Mouse (Mus musculus) fibroblast of lung, adult 2 months (primary cell): ENCODE results near the gene Tbc1d30.

ENCODE experiments used
- DNase-seq: peaks from one replicate; pipeline ENCODE4 v3.0.0-alpha.2; 2011; ENCODE audit warnings: low read depth

The Tbc1d30 gene

DNA sequence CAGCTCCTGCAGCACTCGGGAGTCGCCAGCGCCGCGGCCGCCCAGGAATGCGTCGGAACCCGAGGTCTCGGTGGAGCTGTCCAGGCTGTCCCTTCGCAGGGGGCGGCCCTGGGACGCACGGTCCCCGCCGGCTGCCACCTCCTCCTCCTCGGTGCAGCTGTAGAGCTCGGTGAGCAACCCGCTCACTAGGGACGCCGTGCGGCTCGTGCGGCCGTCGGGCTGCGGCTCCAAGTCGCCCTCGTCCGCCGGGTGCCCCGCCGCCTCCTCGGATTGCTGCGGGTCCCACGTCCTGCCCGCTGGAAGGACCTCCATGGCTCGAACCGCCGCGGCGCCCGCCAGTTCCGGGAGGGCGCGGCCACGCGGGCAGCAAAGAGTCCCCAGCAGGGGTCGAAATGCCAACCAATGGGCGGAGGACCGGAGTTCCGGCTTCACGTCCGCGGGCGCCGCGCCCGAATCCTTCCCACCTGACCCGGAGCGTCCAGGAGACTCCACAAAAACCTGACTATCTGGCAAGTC, at the start of gene Tbc1d30:
Gene Tbc1d30 (minus strand): TSS at position 213 of the 516 bp plus-strand sequence.
- no peak for DNase-seq

DNA sequence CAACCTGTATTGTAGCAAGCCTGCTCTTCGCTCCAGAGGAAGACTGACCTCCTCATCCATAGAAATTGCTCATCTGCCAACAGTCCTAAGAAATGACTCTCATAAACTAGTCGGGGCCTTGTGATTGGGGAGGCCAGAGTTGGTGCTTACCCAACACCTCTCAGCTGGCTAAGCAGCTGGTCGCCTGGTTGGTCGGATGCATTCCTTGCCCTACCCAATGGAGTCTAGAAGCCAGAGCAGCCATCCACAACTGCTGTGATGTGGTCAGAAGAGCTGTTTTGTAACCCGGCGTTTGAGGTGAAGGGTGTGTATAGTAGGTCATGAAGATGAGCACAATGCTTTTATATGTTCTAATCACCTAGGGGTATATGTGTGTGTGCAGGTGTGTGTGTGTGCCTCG, 47.5 kb upstream of the Tbc1d30 start:
- no peak for DNase-seq

DNA sequence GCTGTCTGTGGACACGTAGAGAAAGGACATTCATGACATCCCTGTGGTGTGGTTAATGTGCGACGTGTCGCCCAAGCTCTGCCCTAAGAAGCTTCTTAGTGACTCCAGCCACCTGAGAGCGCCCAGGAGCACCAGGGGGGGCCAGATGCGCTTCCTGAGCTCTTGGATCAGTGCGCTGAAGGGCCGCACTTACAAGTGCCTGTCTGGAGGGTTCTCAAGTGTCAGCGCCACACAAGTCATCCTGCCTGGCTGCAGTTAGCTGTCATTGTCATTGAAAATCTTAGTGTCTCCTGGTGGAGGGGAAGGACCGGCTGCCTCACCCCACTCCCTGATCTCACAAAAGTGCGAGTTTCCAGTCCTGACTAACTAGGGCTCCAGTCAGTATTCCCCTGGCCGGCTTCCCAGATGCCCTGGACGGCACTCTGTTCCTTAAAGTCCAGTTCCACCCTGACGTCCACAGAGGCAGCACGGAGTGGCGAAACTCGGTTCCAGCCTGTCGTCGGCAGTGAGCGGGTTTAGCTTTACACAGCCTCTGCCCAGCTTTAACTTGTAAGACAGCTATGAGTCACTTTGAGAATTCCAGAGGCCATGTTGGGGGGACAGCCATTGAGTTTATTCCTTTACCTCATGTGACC, 44.6 kb upstream of the Tbc1d30 start:
- no peak for DNase-seq

DNA sequence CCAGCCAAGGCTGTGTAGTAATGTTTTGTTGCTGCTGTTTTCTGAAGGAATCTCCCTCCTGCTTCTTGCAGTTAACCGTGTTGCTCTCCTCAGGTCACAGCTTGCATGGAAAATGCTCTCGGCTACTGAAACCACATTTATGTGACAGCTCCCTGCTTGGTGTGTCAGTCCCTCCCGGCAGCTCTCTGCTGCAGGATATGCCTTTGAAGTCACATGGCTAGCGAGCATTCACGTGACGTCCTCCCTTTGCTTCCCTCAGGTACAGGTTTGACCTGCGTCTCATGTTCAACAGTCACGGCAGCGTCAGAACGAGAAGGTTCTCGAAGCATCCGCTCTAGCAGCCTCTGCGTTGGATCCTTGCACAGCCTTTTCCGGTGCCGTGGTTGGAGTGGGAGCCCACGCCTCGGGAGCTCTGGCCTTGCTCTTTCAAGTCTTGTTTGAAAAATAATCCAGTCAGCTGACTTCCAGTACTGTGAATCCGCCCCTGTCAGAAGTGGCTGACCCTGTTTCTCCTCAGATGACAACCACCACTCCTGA, 43.8 kb upstream of the Tbc1d30 start:
- no peak for DNase-seq

- DNase-seq = no peak
Observed at GRCm38 (mm10) chr10:121394270-121394669, 43.2 kb upstream of the Tbc1d30 start.

- no peak for DNase-seq
Observed at GRCm38 (mm10) chr10:121391901-121392300, 40.8 kb upstream of the Tbc1d30 start.

GRCm38 (mm10) chr10:121390602-121391001, 39.5 kb upstream of the Tbc1d30 start:
- no peak for DNase-seq

DNA sequence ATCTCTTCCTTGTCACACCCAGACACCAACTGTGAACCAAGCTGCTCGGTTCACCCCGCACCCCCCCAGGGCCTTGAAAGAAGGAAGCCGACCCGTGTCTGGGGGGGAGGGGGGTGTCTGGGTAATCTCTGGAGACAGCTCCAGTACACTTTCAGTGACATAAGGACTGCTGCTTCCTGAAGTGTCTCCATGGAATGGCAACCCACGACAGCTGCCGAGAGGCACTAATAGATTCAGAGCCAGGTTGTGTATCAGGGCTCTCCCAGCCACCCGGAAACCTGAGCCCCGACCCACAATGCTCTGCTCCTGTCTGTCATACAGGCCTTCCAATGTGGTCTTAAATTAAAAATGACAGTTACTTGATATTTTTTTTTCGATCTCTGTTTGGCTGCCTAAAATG, 35.3 kb upstream of the Tbc1d30 start:
- DNase-seq = no peak

- no peak for DNase-seq
Observed at GRCm38 (mm10) chr10:121385695-121386094, 34.6 kb upstream of the Tbc1d30 start.

GRCm38 (mm10) chr10:121384710-121385109, 33.6 kb upstream of the Tbc1d30 start:
- no peak for DNase-seq

- DNase-seq = no peak
Observed at GRCm38 (mm10) chr10:121381280-121381679, 30.2 kb upstream of the Tbc1d30 start.

GRCm38 (mm10) chr10:121379387-121379786, 28.3 kb upstream of the Tbc1d30 start:
- DNase-seq = no peak

DNA sequence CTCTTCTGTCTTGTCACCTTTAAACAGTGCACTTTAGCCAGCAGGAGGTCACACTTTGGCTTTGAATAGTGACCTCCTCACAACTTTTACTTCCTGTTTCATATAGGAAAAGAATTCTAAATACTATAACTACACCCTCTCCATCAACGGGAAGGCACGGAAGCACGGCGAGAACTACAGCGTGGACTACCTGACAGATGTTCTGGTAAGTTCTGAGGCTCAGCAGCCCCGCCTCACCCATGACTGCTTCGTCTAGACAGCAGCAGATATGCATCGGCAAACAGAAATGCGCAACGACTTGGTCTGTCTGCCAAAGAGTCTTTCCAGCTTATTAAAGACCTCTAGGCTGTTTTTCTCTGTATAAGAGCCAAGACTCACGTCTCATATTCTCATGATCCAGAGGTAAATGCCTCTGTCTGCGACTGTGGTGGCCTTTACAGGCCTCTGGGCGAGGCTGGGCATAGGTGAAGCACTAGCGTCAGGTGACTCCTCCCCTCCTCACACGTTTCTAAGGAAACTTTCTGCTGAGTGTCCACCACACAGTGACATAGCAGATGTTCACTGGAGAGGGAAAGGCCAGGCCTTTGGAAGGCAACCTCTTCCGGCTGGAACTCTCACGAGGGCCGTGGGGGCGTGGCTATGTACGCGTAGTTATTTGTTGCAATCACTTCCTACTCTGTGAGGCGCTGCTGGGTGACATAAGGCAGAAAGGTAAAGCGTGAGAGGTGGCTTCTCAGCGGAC, 25.6 kb upstream of the Tbc1d30 start:
- no peak for DNase-seq

GRCm38 (mm10) chr10:121375649-121376493, 24.8 kb upstream of the Tbc1d30 start:
- DNase-seq = no peak

DNA sequence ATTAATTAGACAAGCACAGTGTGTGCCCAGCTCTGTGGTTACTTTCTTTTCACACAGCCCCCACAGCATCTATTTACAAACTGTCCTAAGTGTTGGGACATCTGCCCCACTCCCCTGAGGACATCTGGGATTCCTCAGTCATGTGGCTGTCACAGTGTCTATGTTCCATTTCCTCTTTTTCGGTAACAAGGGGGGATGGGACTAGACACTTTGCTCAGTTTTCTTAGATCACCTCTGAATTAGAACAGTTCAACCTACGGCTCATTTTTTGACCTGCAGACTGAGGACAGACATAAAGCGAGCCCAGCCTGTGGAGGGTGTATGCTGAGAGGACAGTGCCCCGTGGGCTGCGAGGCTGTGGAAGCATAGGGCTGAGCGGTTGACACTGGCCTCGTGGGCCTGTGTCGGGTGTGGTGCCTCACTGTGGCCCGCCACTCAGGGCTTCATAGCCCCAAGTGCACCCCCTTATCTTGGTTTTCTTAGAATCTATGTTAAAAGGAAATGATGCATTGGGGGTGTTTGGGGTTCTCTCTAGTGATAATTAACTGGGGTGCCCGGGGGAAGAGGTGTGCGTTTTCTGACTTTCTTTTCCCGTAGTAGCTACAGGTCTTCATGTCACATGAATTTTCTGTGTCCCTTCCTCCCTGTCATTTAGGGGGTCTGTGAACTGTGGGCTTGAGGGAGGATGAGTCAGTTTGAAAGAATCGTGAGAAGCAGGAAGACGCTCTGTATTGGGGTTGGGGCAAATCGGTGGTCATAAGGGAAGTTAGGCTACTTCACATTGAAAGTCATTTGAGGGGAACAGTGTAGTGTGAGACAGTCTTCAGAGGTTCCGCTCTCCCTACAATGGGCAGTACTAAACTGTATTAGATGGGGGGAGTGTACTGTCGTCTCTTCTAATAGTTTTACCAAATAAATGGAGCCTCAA, 23.9 kb upstream of the Tbc1d30 start:
- DNase-seq = no peak

DNA sequence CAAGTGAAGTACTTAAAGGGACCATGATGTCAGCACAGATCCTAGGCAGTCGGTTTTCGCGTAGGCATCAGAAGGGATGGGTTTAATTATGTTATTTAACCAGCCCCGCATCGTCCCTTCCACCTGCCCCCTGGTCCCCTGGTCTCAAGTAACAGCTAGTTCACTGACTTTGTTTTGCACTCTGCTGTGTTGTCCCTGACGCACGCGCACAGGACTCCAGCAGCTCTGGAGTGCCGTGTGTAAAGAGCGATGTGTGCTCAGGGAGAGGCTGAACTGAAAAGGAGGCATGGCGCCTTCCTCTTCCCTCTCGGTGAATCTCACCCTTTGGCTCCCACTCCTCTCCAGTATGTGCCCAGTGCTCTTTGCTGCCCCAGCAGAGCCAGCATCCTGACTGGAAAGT, 22.9 kb upstream of the Tbc1d30 start:
- no peak for DNase-seq

GRCm38 (mm10) chr10:121370777-121371176, 19.7 kb upstream of the Tbc1d30 start:
- DNase-seq = no peak

GRCm38 (mm10) chr10:121368783-121369465, 17.8 kb upstream of the Tbc1d30 start:
- no peak for DNase-seq

GRCm38 (mm10) chr10:121367780-121368179, 16.7 kb upstream of the Tbc1d30 start:
- DNase-seq = no peak

DNA sequence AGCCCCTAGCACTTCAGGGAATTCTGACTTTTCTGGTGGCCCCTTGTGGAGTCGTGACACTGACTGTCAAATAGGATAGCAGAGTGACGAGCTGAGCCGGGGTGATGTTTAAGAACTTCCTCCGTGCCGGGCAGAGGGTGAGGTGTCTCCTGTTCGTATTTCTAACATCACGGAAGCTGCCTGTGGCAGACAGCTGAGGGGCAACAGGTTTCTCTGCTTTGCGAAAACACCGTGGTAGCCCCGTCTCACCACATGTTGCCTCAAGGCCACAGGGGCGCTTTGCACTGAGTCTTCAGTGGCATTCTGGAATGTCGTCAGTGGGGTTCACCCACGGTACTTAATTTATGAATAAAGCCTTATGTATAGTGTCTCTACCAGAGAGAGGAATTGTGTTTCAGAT, 16.2 kb upstream of the Tbc1d30 start:
- no peak for DNase-seq
